Mouse (Mus musculus): ENCODE data around the gene Phf10.

- TF ChIP-seq CTCF (IDR thresholded peaks at IDR 0.05; ENCODE audit: low read depth) (peak; percentile 59), EP300 (optimal IDR thresholded peaks at IDR 0.05) (no peak)
Observed at GRCm38 (mm10) chr17:14912420-14912819, 48.7 kb downstream of the Phf10 start.

Data from stomach, postnatal 0 days (tissue).